Mouse (Mus musculus): ENCODE measurements around the gene Gzmk.

GRCm38 (mm10) chr13:113265257-113265656 is 39.5 kb upstream of the Gzmk start:
- TF ChIP-seq CTCF (IDR thresholded peaks at IDR 0.05; ENCODE audit: control insufficient read depth, insufficient read depth, low read length) (no peak), POLR2A (IDR thresholded peaks at IDR 0.05; ENCODE audit: borderline replicate concordance, control insufficient read depth, low read depth, low read length) (no peak)

All from bone marrow, adult 2 months (tissue).